Mouse (Mus musculus): ENCODE data around the gene Sco1.
"Not testable (repeated sequence)": the region's sequence is repeated elsewhere in the genome, so short reads cannot be mapped to it uniquely, and the experiment has no call there.

The Sco1 gene

GRCm38 (mm10) chr11:67052321-67052952, at the start of gene Sco1, which contains the start of gene Adprm:
Sco1 (plus strand) TSS chr11:67052670.
Adprm (minus strand) TSS chr11:67052594.
- peak; percentile 92 for DNase-seq

DNA sequence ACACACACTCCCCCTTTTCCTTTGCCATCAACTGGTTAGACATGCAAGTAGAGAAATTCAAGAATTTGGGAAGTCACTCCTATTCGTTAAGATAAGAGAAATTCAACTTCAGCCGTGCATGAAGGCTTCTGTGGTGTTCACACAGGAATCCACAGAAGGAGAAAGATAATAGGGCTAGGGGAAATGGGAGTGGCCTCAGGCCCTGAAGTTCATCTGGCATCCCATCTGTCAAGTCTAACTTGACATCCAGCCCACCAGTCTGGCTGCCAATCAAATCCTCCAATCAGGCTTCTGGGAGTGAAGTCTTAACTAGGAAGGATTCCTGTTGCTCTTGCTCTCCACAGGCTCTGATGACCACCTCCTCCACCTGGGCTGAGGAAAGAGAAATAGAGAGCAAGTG, 49.6 kb upstream of the Sco1 start:
- DNase-seq: no peak

DNA sequence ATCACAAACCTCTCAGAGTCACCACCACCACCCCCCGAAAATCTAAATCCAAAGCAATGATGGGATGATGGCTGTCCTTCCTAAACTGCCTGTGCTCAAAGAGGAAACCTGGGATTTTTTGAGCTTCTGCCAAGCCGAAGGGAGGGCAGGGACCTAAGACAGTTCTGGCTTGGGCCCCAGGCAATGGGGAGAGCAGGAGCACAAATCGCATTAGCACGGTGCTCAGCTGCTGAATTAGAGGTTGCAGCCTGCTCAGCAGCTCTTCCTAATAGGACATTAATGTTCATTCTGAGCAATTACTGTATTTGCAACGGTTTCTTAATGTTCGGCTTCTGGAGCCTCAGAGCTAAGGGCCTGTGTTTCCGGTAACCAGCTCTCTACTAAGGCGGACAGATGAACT, 44.5 kb upstream of the Sco1 start:
- no peak for DNase-seq

DNA sequence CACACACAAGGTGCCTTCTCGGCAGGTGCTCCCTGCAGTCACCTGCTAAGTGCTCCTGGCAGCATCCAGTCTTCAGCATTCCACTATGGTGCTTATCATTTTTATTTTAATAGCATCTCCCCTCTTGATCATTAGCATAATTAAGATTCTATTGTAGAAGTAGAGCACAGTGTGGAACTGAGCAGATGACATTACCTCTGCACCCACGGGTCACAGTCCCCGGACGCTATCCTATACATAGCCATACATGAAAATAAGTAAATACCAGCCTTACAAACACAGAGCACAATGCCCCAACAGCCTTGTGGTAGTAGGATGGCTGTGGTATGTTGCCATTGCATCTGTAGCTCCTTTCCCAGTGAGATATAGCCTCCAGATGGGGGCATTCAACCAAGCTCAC, 43.9 kb upstream of the Sco1 start:
- DNase-seq: no peak

DNA sequence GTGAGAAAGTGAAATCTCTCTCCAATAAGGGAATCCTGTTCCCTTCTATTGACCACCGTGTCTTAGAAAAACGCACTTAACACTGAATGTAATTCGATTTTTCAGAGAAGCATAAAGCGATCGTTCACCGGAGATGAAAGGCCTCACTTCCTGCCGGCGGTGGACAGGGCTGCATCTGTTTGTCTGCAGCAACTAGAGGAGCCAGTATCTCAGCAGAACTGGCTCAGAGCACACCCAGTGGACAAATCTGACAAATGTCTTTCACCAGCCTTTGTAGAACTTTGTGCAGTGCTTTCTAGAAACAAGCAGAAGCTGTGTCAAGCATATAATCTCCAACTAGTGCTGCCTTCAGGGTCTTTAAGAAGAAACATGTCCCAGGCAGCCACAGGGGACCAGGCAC, 42.0 kb upstream of the Sco1 start:
- no peak for DNase-seq

DNA sequence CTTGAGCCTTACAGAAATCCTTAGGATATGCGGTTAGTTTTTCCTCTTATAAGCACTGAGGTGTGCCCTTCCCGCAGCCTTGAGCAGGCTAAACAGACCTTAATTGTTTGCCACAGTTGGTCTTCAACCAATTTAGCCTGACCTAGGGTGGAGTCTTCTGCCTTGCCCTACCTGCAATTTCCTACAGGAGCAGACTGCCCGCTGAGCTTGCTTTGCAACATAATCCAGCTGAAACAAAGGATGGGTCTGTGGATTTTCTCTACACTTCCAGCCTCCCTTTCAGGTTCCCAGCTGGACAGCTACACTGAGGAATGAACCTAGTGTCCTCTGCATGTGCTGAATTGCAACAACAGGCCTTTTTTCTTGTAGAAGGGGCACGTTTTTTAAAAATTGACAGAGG, 40.8 kb upstream of the Sco1 start:
- no peak for DNase-seq

DNA sequence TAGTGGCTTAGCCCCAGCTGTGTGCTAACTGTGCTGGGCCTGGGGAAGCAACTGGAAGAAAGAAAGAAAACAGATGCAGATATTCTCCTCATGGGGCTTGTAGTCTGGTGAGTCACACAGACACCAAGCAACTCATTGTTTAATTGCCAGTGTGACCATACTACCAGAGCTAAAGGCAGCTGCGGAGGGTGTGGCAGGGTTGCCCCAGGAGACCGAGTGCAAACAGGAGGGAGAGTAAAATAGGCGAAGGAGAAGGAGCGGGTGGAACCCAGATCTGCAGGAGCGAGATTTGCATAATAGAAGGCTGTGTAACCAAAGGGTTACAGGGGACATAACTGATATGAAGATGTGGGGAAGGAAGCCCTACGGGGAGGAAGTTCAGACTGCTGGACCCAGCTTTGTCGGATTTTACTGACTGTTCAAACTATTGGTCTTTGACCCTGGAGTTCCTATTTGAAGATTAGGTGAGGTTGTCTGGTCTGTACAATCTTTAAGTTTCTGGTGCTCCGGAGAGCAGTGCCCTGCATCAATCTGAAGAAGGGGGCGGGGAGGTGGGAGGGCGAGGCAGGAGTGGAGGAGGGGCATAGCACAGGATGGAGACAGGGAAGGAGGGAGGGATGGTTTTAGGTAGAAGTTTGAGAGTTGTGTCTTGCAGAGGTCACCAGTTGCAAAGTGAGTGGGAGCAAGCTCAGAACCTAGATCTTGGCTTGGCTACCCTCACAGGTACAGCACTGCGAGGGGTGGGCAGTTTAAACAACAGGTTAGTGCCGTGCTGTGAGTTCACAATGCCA, 34.5 kb upstream of the Sco1 start:
- DNase-seq: no peak

- DNase-seq: peak; percentile 48
Measured at GRCm38 (mm10) chr11:67019711-67020475, 32.6 kb upstream of the Sco1 start.

DNA sequence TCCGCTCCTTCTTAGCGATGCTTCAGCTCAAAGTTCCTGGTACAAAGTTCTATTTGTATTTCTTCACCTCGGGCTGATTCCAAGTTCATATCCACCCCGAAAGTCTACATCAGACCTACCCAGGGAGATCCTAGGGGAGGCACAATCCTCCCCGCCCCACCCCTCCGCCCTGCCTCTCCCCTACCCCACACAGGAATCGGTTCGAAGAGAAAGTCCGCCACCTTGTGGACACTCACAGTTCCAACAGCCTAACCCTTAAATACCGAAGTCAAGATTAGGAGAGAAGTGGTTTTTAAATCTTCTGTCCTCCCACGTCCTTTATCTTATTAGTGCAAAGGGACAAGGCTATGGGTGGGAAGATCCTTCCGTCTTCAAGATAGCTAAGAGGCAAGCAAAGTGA, 31.5 kb upstream of the Sco1 start:
- peak; percentile 52 for DNase-seq

GRCm38 (mm10) chr11:67022354-67023115, 29.9 kb upstream of the Sco1 start:
- no peak for DNase-seq

DNA sequence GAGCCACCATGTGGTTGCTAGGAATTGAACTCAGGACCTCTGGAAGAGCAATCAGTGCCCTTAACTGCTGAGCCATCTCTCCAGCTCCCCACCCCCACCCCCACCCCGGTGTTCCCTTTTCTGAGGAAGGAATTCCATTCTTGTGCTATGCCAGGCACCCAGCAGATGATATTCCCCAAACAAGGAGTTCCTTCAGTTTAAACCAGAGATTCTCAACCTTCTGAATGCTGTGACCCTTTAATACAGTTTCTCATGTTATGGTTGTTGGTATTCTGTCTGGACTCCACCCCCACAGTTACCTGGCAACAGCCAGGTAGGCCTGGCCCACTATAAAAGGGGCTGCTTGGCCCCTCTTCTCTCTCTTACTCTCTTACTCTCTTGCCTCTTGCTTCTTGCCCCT, 29.3 kb upstream of the Sco1 start:
- DNase-seq: not testable (repeated sequence)

- no peak for DNase-seq
Measured at GRCm38 (mm10) chr11:67023802-67024340, 28.6 kb upstream of the Sco1 start.

DNA sequence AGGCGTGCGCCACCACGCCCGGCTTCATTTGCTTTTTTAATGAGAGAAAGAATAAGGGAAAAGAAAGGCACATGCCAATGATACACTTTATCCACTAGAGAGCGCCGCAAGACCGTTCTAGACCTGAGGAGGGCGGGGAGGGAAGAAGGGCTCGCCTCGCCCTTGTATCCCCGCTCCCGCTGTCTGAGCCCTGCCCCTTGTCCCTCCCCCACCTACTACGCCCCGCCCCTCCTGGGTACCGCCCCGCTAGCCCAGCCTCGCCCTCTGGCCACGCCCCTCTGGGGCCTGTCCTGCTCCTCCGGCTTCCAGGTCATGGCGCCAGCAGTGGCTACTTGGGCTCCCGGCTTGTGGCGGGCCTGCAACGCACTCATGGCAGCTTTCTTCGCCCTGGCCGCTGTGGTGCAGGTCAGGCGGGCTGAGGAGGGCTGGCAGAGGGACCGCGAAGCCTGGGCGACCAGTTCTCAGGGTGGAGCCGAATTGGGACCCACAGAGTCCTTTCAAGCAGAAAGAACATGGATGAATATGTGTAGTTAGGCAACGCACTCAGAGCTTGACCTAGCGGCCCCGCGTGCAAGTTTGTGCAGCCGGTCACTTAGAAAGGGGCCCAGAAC, 27.5 kb upstream of the Sco1 start, which contains the start of gene Tmem220:
TSS of gene Tmem220 (plus strand) at position 288 of the 611 bp plus-strand sequence.
- DNase-seq: peak; percentile 85

DNA sequence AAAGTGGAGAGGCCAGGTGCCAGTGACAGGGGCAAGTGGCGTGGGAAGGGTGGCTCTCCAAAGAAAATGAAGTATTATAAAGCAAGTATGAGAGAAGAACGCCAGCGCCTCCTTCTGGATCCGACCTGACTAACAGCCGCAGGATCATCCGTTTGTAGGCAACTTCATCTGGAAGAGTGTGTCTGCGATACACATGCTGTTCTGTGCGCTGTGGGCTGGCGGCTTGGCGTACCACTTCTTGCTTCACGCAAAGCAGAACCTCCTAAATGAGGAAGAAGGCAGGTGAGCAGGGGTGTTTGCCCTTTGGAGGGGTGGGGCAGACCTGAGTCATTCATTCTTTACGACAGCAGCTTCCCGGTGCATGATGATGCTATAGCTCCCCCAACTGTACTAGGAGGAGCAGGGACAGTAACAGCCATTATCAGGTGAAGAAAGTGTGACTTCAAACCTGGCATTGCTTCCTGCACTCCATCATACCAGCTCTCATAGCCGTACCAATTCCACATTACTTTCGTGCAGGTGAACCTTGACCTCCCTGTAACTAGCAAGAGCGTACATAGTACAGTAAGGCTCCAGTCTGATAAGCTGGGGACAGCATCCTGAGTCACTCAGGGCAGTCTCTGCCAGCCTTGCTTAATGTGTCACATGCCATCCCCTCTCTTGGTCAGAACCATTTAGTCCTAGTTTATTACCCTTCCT, 21.4 kb upstream of the Sco1 start:
- no peak for DNase-seq

DNA sequence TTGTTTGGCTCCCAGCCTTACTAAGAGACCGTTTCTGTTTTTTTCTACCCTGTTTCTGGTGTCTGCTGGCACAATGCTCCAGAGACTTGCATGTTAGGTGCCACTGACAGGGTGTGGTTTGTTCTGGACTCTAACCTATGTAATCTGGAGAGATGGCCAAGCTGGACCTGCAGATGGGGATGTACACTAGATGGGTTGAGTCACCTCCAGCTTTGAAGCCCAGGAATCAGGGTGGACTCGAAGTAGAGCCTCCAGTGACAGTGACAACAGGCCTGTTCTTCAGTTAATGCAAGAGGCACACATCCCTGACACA, 20.9 kb upstream of the Sco1 start:
- DNase-seq: no peak

- DNase-seq: peak; percentile 54
Measured at GRCm38 (mm10) chr11:67034775-67035485, 17.5 kb upstream of the Sco1 start.

- DNase-seq: peak; percentile 57
Measured at GRCm38 (mm10) chr11:67036229-67036628, 16.2 kb upstream of the Sco1 start.

DNA sequence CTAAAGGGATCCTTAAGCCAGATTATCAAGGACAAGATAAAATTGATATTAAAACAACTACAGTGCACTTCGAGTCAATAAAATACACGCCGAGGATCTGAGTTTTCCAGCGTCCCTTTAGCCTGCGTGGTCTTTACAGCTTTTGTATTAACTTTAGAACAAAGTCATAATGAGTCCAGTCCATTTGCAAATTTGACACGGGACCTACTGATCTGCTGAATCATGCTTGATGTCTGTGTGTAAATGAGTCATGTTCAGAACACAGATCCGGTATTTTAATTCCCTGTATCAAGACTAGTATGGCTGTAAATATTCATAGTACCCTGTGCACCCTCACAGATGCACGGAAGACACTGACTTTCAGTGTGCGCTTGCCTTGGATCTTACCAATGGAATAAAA, 15.6 kb upstream of the Sco1 start:
- no peak for DNase-seq

DNA sequence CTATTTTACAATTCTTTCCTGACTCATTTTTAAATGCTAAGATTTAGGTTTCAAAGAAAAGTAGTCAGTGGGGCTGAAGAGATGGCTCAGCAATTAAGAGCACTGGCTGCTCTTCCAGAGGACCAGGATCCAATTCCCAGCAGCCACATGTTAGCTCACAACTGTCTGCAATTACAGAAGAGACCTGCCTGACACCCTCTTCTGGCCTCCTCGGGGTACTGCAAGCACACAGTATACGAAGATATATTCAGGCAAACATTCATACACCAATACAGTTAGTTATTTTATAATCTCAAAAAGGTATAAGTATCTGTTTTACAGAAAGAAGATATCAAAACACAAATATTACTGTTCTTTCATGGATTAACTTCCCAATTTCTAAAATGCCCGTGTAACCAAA, 12.7 kb upstream of the Sco1 start:
- DNase-seq: no peak

DNA sequence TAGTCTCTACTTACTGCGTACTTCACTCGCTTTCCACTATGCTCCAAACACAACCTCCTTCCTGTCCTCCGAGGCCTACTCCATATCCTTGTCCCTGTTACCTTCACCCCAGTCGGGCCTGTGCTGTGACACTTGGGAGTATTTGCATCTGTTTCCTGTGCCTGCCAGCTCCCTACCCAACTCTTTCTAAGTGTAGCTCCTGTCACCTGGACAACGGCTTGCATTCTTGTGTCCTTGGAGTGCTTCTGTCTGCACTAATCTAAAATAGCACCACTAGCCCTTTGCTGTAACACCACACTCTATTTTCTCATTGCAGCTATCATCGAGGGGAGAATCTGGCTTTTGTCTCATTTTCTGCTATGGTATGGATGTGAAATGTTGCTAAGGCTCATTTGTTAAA, 12.0 kb upstream of the Sco1 start:
- no peak for DNase-seq

GRCm38 (mm10) chr11:67043007-67043406, 9.5 kb upstream of the Sco1 start:
- DNase-seq: no peak
